Mouse (Mus musculus): ENCODE data around the gene Mrto4.

GRCm38 (mm10) chr4:139319740-139320139 is 32.6 kb downstream of the Mrto4 start:
- TF ChIP-seq EP300 (IDR thresholded peaks at IDR 0.05; ENCODE audit: low read depth) = no peak
- no peak for TF ChIP-seq CTCF (IDR thresholded peaks at IDR 0.05; ENCODE audit: low read depth)

Measured in liver, embryonic 14.5 days (tissue).